Mouse (Mus musculus) liver, embryonic 18 days (tissue): ENCODE measurements around the gene Arpp21. TPM values are rescaled to one million over a fixed set of nuclear protein-coding genes. Genes with fewer than 3 reads are reported as not detected.

Experiments used
- polyA plus RNA-seq: library from polyadenylated mRNA; depleted of rRNA; stranded (reverse); fragments of >200 nt; gene quantifications from 2 replicates; pipeline ENCODE4 v1.2.3, GENCODE M21; 2012; rRNA removed

Gene Arpp21
- polyA plus RNA-seq: 0.89 TPM in 2 replicates

DNA sequence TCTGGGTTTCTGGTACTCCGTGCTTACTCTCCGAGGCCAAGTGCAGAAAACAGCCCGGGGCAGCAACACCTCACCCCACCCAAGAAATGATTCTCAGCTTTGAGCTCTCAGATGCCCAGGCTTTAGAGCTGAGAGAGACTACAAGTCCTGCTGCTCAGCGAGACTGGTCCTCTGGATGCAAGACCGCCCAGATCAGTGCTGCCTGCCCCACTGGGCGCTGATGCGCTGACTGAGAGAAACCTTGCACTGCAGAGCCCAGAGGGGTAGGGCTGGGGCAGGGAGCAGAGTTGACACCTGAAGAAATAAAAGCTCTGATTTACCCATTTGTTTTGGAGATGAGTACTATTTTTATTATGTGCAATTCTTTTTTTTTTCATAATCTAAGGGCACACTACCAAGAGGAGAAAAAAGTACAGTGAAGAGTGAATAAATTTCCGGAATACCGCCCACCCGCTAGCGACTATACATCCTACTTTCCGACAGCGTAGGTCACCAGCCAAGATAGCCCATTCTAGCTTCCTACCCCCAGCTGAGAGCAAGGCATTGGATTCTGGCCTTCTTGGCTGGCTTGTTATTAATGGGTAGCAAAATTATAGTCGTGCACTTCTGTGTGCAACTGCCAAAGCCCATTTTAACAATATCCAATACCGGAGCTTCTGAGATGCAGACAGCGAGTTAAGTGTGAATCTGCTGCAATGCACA, at the start of gene Arpp21:
Gene Arpp21, minus strand, starts transcription at position 243 of the 702 bp plus-strand sequence.

